Mouse (Mus musculus) adrenal gland, postnatal 10 days (tissue): Measurements from ENCODE around the gene Acer1. TPM values are rescaled to one million over a fixed set of nuclear protein-coding genes. Genes with fewer than 3 reads are reported as not detected.
"Not testable (repeated sequence)": the region's sequence is repeated elsewhere in the genome, so short reads cannot be mapped to it uniquely, and the experiment has no call there.

Source experiments
- DNase-seq: peaks from one replicate; pipeline ENCODE4 v3.0.0; 2021; ENCODE audit warnings: mixed read lengths
- total RNA-seq, 2 experiments: library from RNA; stranded (reverse); gene quantifications; 2 replicates each; pipeline ENCODE4 v1.2.3; 2021

Acer1 gene
- total RNA-seq, 2 experiments from 2014 or later = not detected

GRCm38 (mm10) chr17:56952639-56953038, 29.3 kb downstream of the Acer1 start:
- DNase-seq = no peak

- peak; percentile 74 for DNase-seq
These were observed 31.0 kb downstream of the Acer1 start for GRCm38 (mm10) chr17:56950915-56951314.

- DNase-seq = no peak
These were observed 43.2 kb downstream of the Acer1 start for GRCm38 (mm10) chr17:56938751-56939150.

- DNase-seq = no peak
These were observed 45.2 kb downstream of the Acer1 start for GRCm38 (mm10) chr17:56936731-56937130.

GRCm38 (mm10) chr17:56935363-56936131, 46.4 kb downstream of the Acer1 start, which contains the start of gene Mllt1:
TSS of gene Mllt1 (minus strand) at chr17:56935415.
- DNase-seq = peak; percentile 100

- DNase-seq = peak; percentile 11
These were observed 47.2 kb downstream of the Acer1 start for GRCm38 (mm10) chr17:56934545-56935330.

GRCm38 (mm10) chr17:56933395-56933794, 48.5 kb downstream of the Acer1 start:
- DNase-seq = no peak

GRCm38 (mm10) chr17:56930026-56930425, 51.9 kb downstream of the Acer1 start:
- DNase-seq = peak; percentile 54

GRCm38 (mm10) chr17:56929530-56929929, 52.4 kb downstream of the Acer1 start:
- no peak for DNase-seq

GRCm38 (mm10) chr17:56929101-56929500, 52.8 kb downstream of the Acer1 start:
- no peak for DNase-seq

GRCm38 (mm10) chr17:56925998-56926397, 55.9 kb downstream of the Acer1 start:
- no peak for DNase-seq

- DNase-seq = no peak
These were observed 62.2 kb downstream of the Acer1 start for GRCm38 (mm10) chr17:56919725-56920124.

- no peak for DNase-seq
These were observed 64.8 kb downstream of the Acer1 start for GRCm38 (mm10) chr17:56917166-56917565.

GRCm38 (mm10) chr17:56913444-56913843, 68.5 kb downstream of the Acer1 start:
- DNase-seq = no peak

- no peak for DNase-seq
These were observed 68.9 kb downstream of the Acer1 start for GRCm38 (mm10) chr17:56913023-56913422.

- DNase-seq = not testable (repeated sequence)
These were observed 72.2 kb downstream of the Acer1 start for GRCm38 (mm10) chr17:56909764-56910163.

GRCm38 (mm10) chr17:56907887-56908286, 74.0 kb downstream of the Acer1 start:
- no peak for DNase-seq

- DNase-seq = no peak
These were observed 74.8 kb downstream of the Acer1 start for GRCm38 (mm10) chr17:56907096-56907495.

- DNase-seq = no peak
These were observed 75.8 kb downstream of the Acer1 start for GRCm38 (mm10) chr17:56906166-56906565.
